Mouse (Mus musculus): ENCODE measurements at regions not wholly inside any gene's neighbourhood (a gene's known extent, or its start where the extent isn't known, plus 50 kb on each side); places are given as distances from the start of the nearest gene placed in this dataset.

- WGBS = 50% methylated on average over 1 of the region's 1 CpGs
These were observed 551.1 kb upstream of the A1bg start for GRCm38 (mm10) chr15:61473900-61474299.

GRCm38 (mm10) chr15:61455042-61455441 is 532.2 kb upstream of the A1bg start:
- Histone ChIP-seq H3K27ac (ENCODE audit: low read depth) (no peak overlapping the region), H3K4me1 (ENCODE audit: insufficient read depth) (no peaks in the 10 kb centered on the region), H3K9me3 (ENCODE audit: low read depth, low read length) (no peaks in the 10 kb centered on the region), H3K4me2 (no peak overlapping the region), H3K4me3 (ENCODE audit: low read depth, low read length) (no peak overlapping the region), H3K9ac (no peak overlapping the region), H3K36me3 (ENCODE audit: insufficient read depth) (no peaks in the 10 kb centered on the region), H3K27me3 (ENCODE audit: insufficient read depth, low read length) (no peaks in the 10 kb centered on the region)
- TF ChIP-seq CTCF (IDR thresholded peaks at IDR 0.05; ENCODE audit: low read depth) = no peak
- no peak for DNase-seq
- WGBS = 77% methylated on average over 5 of the region's 5 CpGs
- no peak for ATAC-seq (ENCODE audit: insufficient read depth)

More at GRCm38 (mm10) chr15:61473900-61474299, 551.1 kb upstream of the A1bg start:
- H3K4me2 ChIP-seq = no peak overlapping the region
- DNase-seq (no peak), ATAC-seq (ENCODE audit: insufficient read depth) (no peak)
- H3K9ac ChIP-seq = no peak overlapping the region
- H3K4me1 ChIP-seq (ENCODE audit: insufficient read depth) = no peaks in the 10 kb centered on the region
- H3K27me3 ChIP-seq (ENCODE audit: insufficient read depth, low read length) = no peaks in the 10 kb centered on the region
- no peak for TF ChIP-seq CTCF (IDR thresholded peaks at IDR 0.05; ENCODE audit: low read depth)
- H3K36me3 ChIP-seq (ENCODE audit: insufficient read depth) = no peaks in the 10 kb centered on the region
- H3K27ac ChIP-seq (ENCODE audit: low read depth) = no peak overlapping the region
- no peak overlapping the region for H3K4me3 ChIP-seq (ENCODE audit: low read depth, low read length)
- no peaks in the 10 kb centered on the region for H3K9me3 ChIP-seq (ENCODE audit: low read depth, low read length)

- no peaks in the 10 kb centered on the region for H3K36me3 ChIP-seq (ENCODE audit: insufficient read depth)
- no peak overlapping the region for H3K4me3 ChIP-seq (ENCODE audit: low read depth, low read length)
- H3K27me3 ChIP-seq (ENCODE audit: insufficient read depth, low read length) = no peaks in the 10 kb centered on the region
- ATAC-seq (ENCODE audit: insufficient read depth) (peak; percentile 44; the same call in 1 of the 2 replicates), DNase-seq (peak; percentile 53)
- H3K9me3 ChIP-seq (ENCODE audit: low read depth, low read length) = no peaks in the 10 kb centered on the region
- no peak for TF ChIP-seq CTCF (IDR thresholded peaks at IDR 0.05; ENCODE audit: low read depth)
- H3K4me1 ChIP-seq (ENCODE audit: insufficient read depth) = no peaks in the 10 kb centered on the region
- H3K9ac ChIP-seq = no peak overlapping the region
- 44% methylated on average over 1 of the region's 1 CpGs for WGBS
- H3K27ac ChIP-seq (ENCODE audit: low read depth) = no peak overlapping the region
- no peak overlapping the region for H3K4me2 ChIP-seq
These were observed 531.5 kb upstream of the A1bg start for GRCm38 (mm10) chr15:61454350-61454671.

- no peak for TF ChIP-seq CTCF (IDR thresholded peaks at IDR 0.05; ENCODE audit: low read depth)
- H3K27me3 ChIP-seq (ENCODE audit: insufficient read depth, low read length) = no peaks in the 10 kb centered on the region
- no peaks in the 10 kb centered on the region for H3K4me1 ChIP-seq (ENCODE audit: insufficient read depth)
- H3K4me2 ChIP-seq = no peak overlapping the region
- H3K36me3 ChIP-seq (ENCODE audit: insufficient read depth) = no peaks in the 10 kb centered on the region
- DNase-seq = no peak
- ATAC-seq (ENCODE audit: insufficient read depth) = no peak
- H3K9ac ChIP-seq = no peak overlapping the region
- no peak overlapping the region for H3K4me3 ChIP-seq (ENCODE audit: low read depth, low read length)
- no peaks in the 10 kb centered on the region for H3K9me3 ChIP-seq (ENCODE audit: low read depth, low read length)
- WGBS = 66% methylated on average over 5 of the region's 5 CpGs
- no peak overlapping the region for H3K27ac ChIP-seq (ENCODE audit: low read depth)
These were observed 531.0 kb upstream of the A1bg start for GRCm38 (mm10) chr15:61453656-61454349.

GRCm38 (mm10) chr15:61450217-61450616 is 527.4 kb upstream of the A1bg start:
- H3K9me3 ChIP-seq (ENCODE audit: low read depth, low read length) = no peaks in the 10 kb centered on the region
- no peak for DNase-seq
- 28% methylated on average over 3 of the region's 3 CpGs for WGBS
- TF ChIP-seq CTCF (IDR thresholded peaks at IDR 0.05; ENCODE audit: low read depth) = no peak
- H3K36me3 ChIP-seq (ENCODE audit: insufficient read depth) = no peaks in the 10 kb centered on the region
- no peaks in the 10 kb centered on the region for H3K27me3 ChIP-seq (ENCODE audit: insufficient read depth, low read length)
- no peak overlapping the region for H3K4me2 ChIP-seq
- no peaks in the 10 kb centered on the region for H3K4me1 ChIP-seq (ENCODE audit: insufficient read depth)
- ATAC-seq (ENCODE audit: insufficient read depth) = no peak
- no peak overlapping the region for H3K9ac ChIP-seq
- H3K4me3 ChIP-seq (ENCODE audit: low read depth, low read length) = no peak overlapping the region
- no peak overlapping the region for H3K27ac ChIP-seq (ENCODE audit: low read depth)

- Histone ChIP-seq H3K4me2 (no peak overlapping the region), H3K27me3 (ENCODE audit: insufficient read depth, low read length) (no peaks in the 10 kb centered on the region), H3K4me1 (ENCODE audit: insufficient read depth) (no peaks in the 10 kb centered on the region), H3K9ac (no peak overlapping the region), H3K4me3 (ENCODE audit: low read depth, low read length) (no peak overlapping the region), H3K9me3 (ENCODE audit: low read depth, low read length) (no peaks in the 10 kb centered on the region), H3K27ac (ENCODE audit: low read depth) (no peak overlapping the region), H3K36me3 (ENCODE audit: insufficient read depth) (no peaks in the 10 kb centered on the region)
- TF ChIP-seq CTCF (IDR thresholded peaks at IDR 0.05; ENCODE audit: low read depth) = no peak
- no peak for DNase-seq
- ATAC-seq (ENCODE audit: insufficient read depth) = no peak
- WGBS = 73% methylated on average over 2 of the region's 2 CpGs
These were observed 525.7 kb upstream of the A1bg start for GRCm38 (mm10) chr15:61448482-61448881.

- H3K4me1 ChIP-seq (ENCODE audit: insufficient read depth) = no peaks in the 10 kb centered on the region
- H3K36me3 ChIP-seq (ENCODE audit: insufficient read depth) = no peaks in the 10 kb centered on the region
- no peak overlapping the region for H3K4me3 ChIP-seq (ENCODE audit: low read depth, low read length)
- DNase-seq = peak; percentile 46
- 54% methylated on average over 4 of the region's 4 CpGs for WGBS
- ATAC-seq (ENCODE audit: insufficient read depth) = peak; percentile 58; the same call in 1 of the 2 replicates
- H3K27me3 ChIP-seq (ENCODE audit: insufficient read depth, low read length) = no peaks in the 10 kb centered on the region
- no peaks in the 10 kb centered on the region for H3K9me3 ChIP-seq (ENCODE audit: low read depth, low read length)
- H3K27ac ChIP-seq (ENCODE audit: low read depth) = no peak overlapping the region
- H3K4me2 ChIP-seq = no peak overlapping the region
- TF ChIP-seq CTCF (IDR thresholded peaks at IDR 0.05; ENCODE audit: low read depth) = no peak
- no peak overlapping the region for H3K9ac ChIP-seq
These were observed 523.4 kb upstream of the A1bg start for GRCm38 (mm10) chr15:61446053-61446840.

Data from lung, embryonic 14.5 days (tissue).